Mouse (Mus musculus) embryonic facial prominence, embryonic 14.5 days (tissue): ENCODE results near the gene Chp1. TPM values are rescaled to one million over a fixed set of nuclear protein-coding genes. Genes with fewer than 3 reads are reported as not detected.
"Not testable (repeated sequence)": the region's sequence is repeated elsewhere in the genome, so short reads cannot be mapped to it uniquely, and the experiment has no call there.

Experiments used
- ATAC-seq: fragments of 200-750 bp; cut with Nextera tagmentation; 2 replicates; pipeline ENCODE4 v1.8.0; 2017; ENCODE audit warnings: low read depth, moderate number of reproducible peaks, moderate TSS enrichment
- DNase-seq: peaks from one replicate; pipeline ENCODE4 v3.0.0-alpha.2; 2015; ENCODE audit warnings: low spot score
- H3K27ac ChIP-seq: fragments of 300-500 bp; sonication (generic); replicated peaks from 2 replicates; pipeline ENCODE4 v1.5.1; 2014; ENCODE audit warnings: low read depth, mild to moderate bottlenecking, low read length, moderate library complexity
- H3K27me3 ChIP-seq: fragments of 300-500 bp; sonication (generic); replicated peaks from 2 replicates; pipeline ENCODE4 v1.6.1; 2014; ENCODE audit warnings: low read length; ENCODE audit not compliant: control insufficient read depth, insufficient read depth
- H3K36me3 ChIP-seq: fragments of 300-500 bp; sonication (generic); 2 replicates; pipeline ENCODE4 v1.6.1; 2014; ENCODE audit warnings: low read length, mixed read lengths; ENCODE audit not compliant: control insufficient read depth, insufficient read depth
- H3K4me1 ChIP-seq: fragments of 300-500 bp; sonication (generic); 2 replicates; pipeline ENCODE4 v1.6.1; 2014; ENCODE audit warnings: antibody characterized with exemption, low read length; ENCODE audit not compliant: control insufficient read depth, insufficient read depth
- H3K4me2 ChIP-seq: fragments of 300-500 bp; sonication (generic); 2 replicates; pipeline ENCODE4 v1.6.1; 2014; ENCODE audit warnings: low read depth, mild to moderate bottlenecking, low read length, moderate library complexity, mixed read lengths
- H3K4me3 ChIP-seq: fragments of 300-500 bp; sonication (generic); 2 replicates; pipeline ENCODE4 v1.5.1; 2014; ENCODE audit warnings: low read depth, mild to moderate bottlenecking, low read length
- H3K9ac ChIP-seq: fragments of 300-500 bp; sonication (generic); 2 replicates; pipeline ENCODE4 v1.6.1; 2014; ENCODE audit warnings: low read depth, mild to moderate bottlenecking, low read length, moderate library complexity, mixed read lengths
- H3K9me3 ChIP-seq: fragments of 300-500 bp; sonication (generic); 2 replicates; pipeline ENCODE4 v1.6.1; 2016; ENCODE audit warnings: low read length; ENCODE audit not compliant: control insufficient read depth
- WGBS: fragments of 180-500 bp; shearing (Covaris S2); extraction: QIAGEN DNeasy Blood & Tissue Kit; methylation state at CpG from one replicate; pipeline ENCODE4 v1.1.7; 2014; 5-methylcytosine and 5-hydroxymethylcytosine counted together
- polyA plus RNA-seq: library from polyadenylated mRNA; unstranded; fragments of >200 nt; fragmentation: Nextera tagmentation; extraction: Ambion mirVana; gene quantifications from 2 replicates; pipeline ENCODE4 v1.2.1, GENCODE M21; 2014

Gene Chp1
- polyA plus RNA-seq, 1 experiment from 2014 or later: 69.6 TPM

- ATAC-seq (no peak), DNase-seq (no peak)
- H3K4me3 ChIP-seq: no peak overlapping the region
- H3K9me3 ChIP-seq: no peaks in the 10 kb centered on the region
- H3K4me2 ChIP-seq: no peak overlapping the region
- peaks cover 80% of the 10 kb centered on the region for H3K36me3 ChIP-seq
- H3K4me1 ChIP-seq: 0 out of 2 replicates have a peak, but pooled peaks cover 2% of the 10 kb centered on the region
- no peak overlapping the region for H3K27ac ChIP-seq
- WGBS: 79% methylated on average over 4 of the region's 4 CpGs
- H3K27me3 ChIP-seq: no peaks in the 10 kb centered on the region
- no peak overlapping the region for H3K9ac ChIP-seq
Observed at GRCm38 (mm10) chr2:119601027-119601426, 53.5 kb downstream of the Chp1 start.

- 83% methylated on average over 3 of the region's 3 CpGs for WGBS
Observed at GRCm38 (mm10) chr2:119601575-119601974, 54.1 kb downstream of the Chp1 start.

GRCm38 (mm10) chr2:119602488-119602887 lies 55.0 kb downstream of the Chp1 start:
- Histone ChIP-seq H3K4me3 (no peak overlapping the region), H3K9me3 (no peaks in the 10 kb centered on the region), H3K9ac (no peak overlapping the region), H3K4me1 (no peaks in the 10 kb centered on the region), H3K27me3 (no peaks in the 10 kb centered on the region), H3K27ac (no peak overlapping the region), H3K36me3 (peaks cover 79% of the 10 kb centered on the region), H3K4me2 (no peak overlapping the region)
- no peak for ATAC-seq
- DNase-seq: no peak
- 65% methylated on average over 1 of the region's 1 CpGs for WGBS

More at GRCm38 (mm10) chr2:119601575-119601974, 54.1 kb downstream of the Chp1 start:
- H3K4me3 ChIP-seq, H3K4me1 ChIP-seq, H3K9ac ChIP-seq, H3K9me3 ChIP-seq, H3K4me2 ChIP-seq, H3K27ac ChIP-seq, DNase-seq, H3K27me3 ChIP-seq: not testable (repeated sequence)
- ATAC-seq: 0 out of 2 replicates have a peak, but pooled peaks have one; percentile 22
- peaks cover 80% of the 10 kb centered on the region for H3K36me3 ChIP-seq

- no peaks in the 10 kb centered on the region for H3K27me3 ChIP-seq
- WGBS: 72% methylated on average over 2 of the region's 2 CpGs
- peaks cover 77% of the 10 kb centered on the region for H3K36me3 ChIP-seq
- H3K4me2 ChIP-seq: no peak overlapping the region
- H3K4me1 ChIP-seq: no peaks in the 10 kb centered on the region
- H3K27ac ChIP-seq: no peak overlapping the region
- no peak for ATAC-seq
- DNase-seq: no peak
- no peaks in the 10 kb centered on the region for H3K9me3 ChIP-seq
- H3K4me3 ChIP-seq: no peak overlapping the region
- no peak overlapping the region for H3K9ac ChIP-seq
Observed at GRCm38 (mm10) chr2:119603909-119604308, 56.4 kb downstream of the Chp1 start.

GRCm38 (mm10) chr2:119605361-119605973 lies 58.0 kb downstream of the Chp1 start:
- DNase-seq: no peak
- ATAC-seq: no peak
- H3K27me3 ChIP-seq: no peaks in the 10 kb centered on the region
- no peaks in the 10 kb centered on the region for H3K9me3 ChIP-seq
- no peaks in the 10 kb centered on the region for H3K4me1 ChIP-seq
- H3K27ac ChIP-seq: no peak overlapping the region
- WGBS: 84% methylated on average over 6 of the region's 6 CpGs
- peaks cover 74% of the 10 kb centered on the region for H3K36me3 ChIP-seq
- H3K4me2 ChIP-seq: no peak overlapping the region
- no peak overlapping the region for H3K9ac ChIP-seq
- no peak overlapping the region for H3K4me3 ChIP-seq

- H3K4me2 ChIP-seq: no peak overlapping the region
- no peaks in the 10 kb centered on the region for H3K27me3 ChIP-seq
- DNase-seq: no peak
- H3K9ac ChIP-seq: no peak overlapping the region
- no peaks in the 10 kb centered on the region for H3K9me3 ChIP-seq
- no peak for ATAC-seq
- H3K4me1 ChIP-seq: no peaks in the 10 kb centered on the region
- WGBS: 96% methylated on average over 4 of the region's 4 CpGs
- no peak overlapping the region for H3K27ac ChIP-seq
- peaks cover 63% of the 10 kb centered on the region for H3K36me3 ChIP-seq
- no peak overlapping the region for H3K4me3 ChIP-seq
Observed at GRCm38 (mm10) chr2:119607023-119607422, 59.5 kb downstream of the Chp1 start.

GRCm38 (mm10) chr2:119617841-119618198 lies 70.3 kb downstream of the Chp1 start:
- Histone ChIP-seq H3K4me1 (peaks cover 14% of the 10 kb centered on the region), H3K9ac (peak overlapping the region; percentile 71), H3K36me3 (no peaks in the 10 kb centered on the region), H3K4me3 (peak overlapping the region; percentile 75), H3K4me2 (peak overlapping the region; percentile 71), H3K27ac (no peak overlapping the region), H3K27me3 (no peaks in the 10 kb centered on the region), H3K9me3 (no peaks in the 10 kb centered on the region)
- DNase-seq: peak; percentile 32
- WGBS: under 1% methylated on average over 13 of the region's 13 CpGs
- ATAC-seq: no peak

- no peaks in the 10 kb centered on the region for H3K9me3 ChIP-seq
- H3K27me3 ChIP-seq: no peaks in the 10 kb centered on the region
- peaks cover 14% of the 10 kb centered on the region for H3K4me1 ChIP-seq
- WGBS: under 1% methylated on average over 55 of the region's 55 CpGs
- DNase-seq: peak; percentile 100
- peak within 1 kb of the TSS; percentile 75 for H3K4me3 ChIP-seq
- H3K4me2 ChIP-seq: peak within 1 kb of the TSS; percentile 71
- peak within 1 kb of the TSS; percentile 71 for H3K9ac ChIP-seq
- 0 out of 2 replicates have a peak, but pooled peaks cover 2% of the 10 kb centered on the region for H3K36me3 ChIP-seq
- no peak within 1 kb of the TSS for H3K27ac ChIP-seq
- ATAC-seq: peak; percentile 100
Observed at GRCm38 (mm10) chr2:119618199-119618982, 70.9 kb downstream of the Chp1 start, which contains the start of the genes Nusap1 and Oip5. TSS of gene Nusap1 (plus strand) at chr2:119618298. TSS of gene Oip5 (minus strand) at chr2:119618469.
